Mouse (Mus musculus) lung, embryonic 16.5 days (tissue): ENCODE data around the gene Ago1. TPM values are rescaled to one million over a fixed set of nuclear protein-coding genes. Genes with fewer than 3 reads are reported as not detected.

Source experiments
- ATAC-seq: fragments of 200-750 bp; cut with Nextera tagmentation; 2 replicates; pipeline ENCODE4 v1.8.0; 2017; ENCODE audit warnings: low read depth, mild to moderate bottlenecking, moderate library complexity
- H3K27ac ChIP-seq: fragments of 300-500 bp; sonication (generic); 2 replicates; pipeline ENCODE4 v1.5.1; 2014; ENCODE audit warnings: mild to moderate bottlenecking, control low read depth, low read length
- H3K27me3 ChIP-seq: fragments of 300-500 bp; sonication (generic); 2 replicates; pipeline ENCODE4 v1.6.1; 2014; ENCODE audit warnings: low read depth, low read length, mixed read lengths; ENCODE audit not compliant: control insufficient read depth, insufficient read depth
- H3K36me3 ChIP-seq: fragments of 300-500 bp; sonication (generic); 2 replicates; pipeline ENCODE4 v1.6.1; 2014; ENCODE audit warnings: low read length; ENCODE audit not compliant: control insufficient read depth, insufficient read depth
- H3K4me1 ChIP-seq: fragments of 300-500 bp; sonication (generic); replicated peaks from 2 replicates; pipeline ENCODE4 v1.6.1; 2014; ENCODE audit warnings: low read length, mixed read lengths; ENCODE audit not compliant: control insufficient read depth, insufficient read depth
- H3K4me2 ChIP-seq: fragments of 300-500 bp; sonication (generic); 2 replicates; pipeline ENCODE4 v1.6.1; 2014; ENCODE audit warnings: low read depth, low read length, control low read depth
- H3K4me3 ChIP-seq: fragments of 300-500 bp; sonication (generic); 2 replicates; pipeline ENCODE4 v1.5.1; 2014; ENCODE audit warnings: mild to moderate bottlenecking, low read length, control low read depth
- H3K9ac ChIP-seq: fragments of 300-500 bp; sonication (generic); 2 replicates; pipeline ENCODE4 v1.6.1; 2014; ENCODE audit warnings: low read length, control low read depth
- H3K9me3 ChIP-seq: fragments of 300-500 bp; sonication (generic); 2 replicates; pipeline ENCODE4 v1.6.1; 2016; ENCODE audit warnings: low read length; ENCODE audit not compliant: control insufficient read depth
- WGBS: fragments of 180-500 bp; shearing (Covaris S2); extraction: QIAGEN DNeasy Blood & Tissue Kit; methylation state at CpG from one replicate; pipeline ENCODE4 v1.1.7; 2014; 5-methylcytosine and 5-hydroxymethylcytosine counted together
- polyA plus RNA-seq: library from polyadenylated mRNA; unstranded; fragments of >200 nt; fragmentation: Nextera tagmentation; extraction: Ambion mirVana; gene quantifications from 2 replicates; pipeline ENCODE4 v1.2.1, GENCODE M21; 2015

Ago1 gene
- polyA plus RNA-seq, 1 experiment from 2014 or later = 6.3 TPM

GRCm38 (mm10) chr4:126483874-126484273 is 15.5 kb upstream of the Ago1 start:
- Histone ChIP-seq H3K27ac (no peak overlapping the region), H3K27me3 (no peaks in the 10 kb centered on the region), H3K9ac (no peak overlapping the region), H3K9me3 (no peaks in the 10 kb centered on the region), H3K36me3 (no peaks in the 10 kb centered on the region), H3K4me2 (no peak overlapping the region), H3K4me1 (no peaks in the 10 kb centered on the region), H3K4me3 (no peak overlapping the region)
- WGBS = 83% methylated on average over 3 of the region's 3 CpGs
- no peak for ATAC-seq

GRCm38 (mm10) chr4:126482951-126483350 is 14.6 kb upstream of the Ago1 start:
- Histone ChIP-seq H3K36me3 (no peaks in the 10 kb centered on the region), H3K4me1 (no peaks in the 10 kb centered on the region), H3K9ac (no peak overlapping the region), H3K4me2 (no peak overlapping the region), H3K27ac (no peak overlapping the region), H3K9me3 (no peaks in the 10 kb centered on the region), H3K27me3 (no peaks in the 10 kb centered on the region), H3K4me3 (no peak overlapping the region)
- WGBS = 68% methylated on average over 12 of the region's 12 CpGs
- ATAC-seq = no peak

- no peaks in the 10 kb centered on the region for H3K36me3 ChIP-seq
- H3K4me2 ChIP-seq = no peak overlapping the region
- no peak overlapping the region for H3K4me3 ChIP-seq
- WGBS = 83% methylated on average over 5 of the region's 5 CpGs
- no peak overlapping the region for H3K9ac ChIP-seq
- H3K9me3 ChIP-seq = no peaks in the 10 kb centered on the region
- no peak for ATAC-seq
- H3K27me3 ChIP-seq = no peaks in the 10 kb centered on the region
- no peak overlapping the region for H3K27ac ChIP-seq
- H3K4me1 ChIP-seq = no peaks in the 10 kb centered on the region
These were observed 13.1 kb upstream of the Ago1 start for GRCm38 (mm10) chr4:126481461-126481860.

- 21% methylated on average over 3 of the region's 3 CpGs for whole genome bisulfite sequencing
- H3K4me3 ChIP-seq = no peak overlapping the region
- H3K36me3 ChIP-seq = no peaks in the 10 kb centered on the region
- no peak overlapping the region for H3K27ac ChIP-seq
- ATAC-seq = no peak
- no peaks in the 10 kb centered on the region for H3K4me1 ChIP-seq
- H3K9ac ChIP-seq = no peak overlapping the region
- H3K4me2 ChIP-seq = no peak overlapping the region
- H3K27me3 ChIP-seq = no peaks in the 10 kb centered on the region
- H3K9me3 ChIP-seq = no peaks in the 10 kb centered on the region
These were observed 11.9 kb upstream of the Ago1 start for GRCm38 (mm10) chr4:126480288-126480687.

- Histone ChIP-seq H3K36me3 (no peaks in the 10 kb centered on the region), H3K27me3 (no peaks in the 10 kb centered on the region), H3K4me2 (no peak overlapping the region), H3K9ac (no peak overlapping the region), H3K4me3 (no peak overlapping the region), H3K4me1 (peaks cover 4% of the 10 kb centered on the region), H3K27ac (no peak overlapping the region), H3K9me3 (no peaks in the 10 kb centered on the region)
- ATAC-seq = no peak
- 40% methylated on average over 5 of the region's 5 CpGs for WGBS
These were observed 4.6 kb upstream of the Ago1 start for GRCm38 (mm10) chr4:126473031-126473430.

- Histone ChIP-seq H3K4me1 (peaks cover 30% of the 10 kb centered on the region), H3K4me2 (no peak overlapping the region), H3K27ac (no peak overlapping the region), H3K4me3 (no peak overlapping the region), H3K36me3 (no peaks in the 10 kb centered on the region), H3K27me3 (no peaks in the 10 kb centered on the region), H3K9me3 (no peaks in the 10 kb centered on the region), H3K9ac (no peak overlapping the region)
- WGBS = 33% methylated on average over 1 of the region's 1 CpGs
- ATAC-seq = no peak
These were observed 951 bp upstream of the Ago1 start for GRCm38 (mm10) chr4:126469334-126469733.

GRCm38 (mm10) chr4:126468925-126469324 is 542 bp upstream of the Ago1 start:
- 6% methylated on average over 8 of the region's 8 CpGs for WGBS

GRCm38 (mm10) chr4:126467721-126468284 is 580 bp downstream of the Ago1 start:
- Histone ChIP-seq H3K36me3 (no peaks in the 10 kb centered on the region), H3K27ac (peak overlapping the region; percentile 93), H3K9ac (peak overlapping the region; percentile 95), H3K4me1 (peaks cover 30% of the 10 kb centered on the region), H3K4me3 (peak overlapping the region; percentile 99), H3K9me3 (no peaks in the 10 kb centered on the region), H3K27me3 (no peaks in the 10 kb centered on the region), H3K4me2 (peak overlapping the region; percentile 77)
- WGBS = 0% methylated on average over 25 of the region's 25 CpGs
- ATAC-seq = peak; percentile 79

More at GRCm38 (mm10) chr4:126468925-126469324, 542 bp upstream of the Ago1 start:
- Histone ChIP-seq H3K4me3 (peak overlapping the region; percentile 99), H3K27me3 (no peaks in the 10 kb centered on the region), H3K4me1 (peaks cover 30% of the 10 kb centered on the region), H3K27ac (peak overlapping the region; percentile 55), H3K9me3 (no peaks in the 10 kb centered on the region), H3K4me2 (peak overlapping the region; percentile 77), H3K9ac (peak overlapping the region; percentile 64), H3K36me3 (no peaks in the 10 kb centered on the region)
- ATAC-seq = no peak

- Histone ChIP-seq H3K4me3 (no peak overlapping the region), H3K9ac (peak overlapping the region; percentile 17; the same call in 1 of the 2 replicates), H3K27me3 (no peaks in the 10 kb centered on the region), H3K4me2 (peak overlapping the region; percentile 77), H3K27ac (peak overlapping the region; percentile 55), H3K4me1 (peaks cover 30% of the 10 kb centered on the region), H3K36me3 (no peaks in the 10 kb centered on the region), H3K9me3 (no peaks in the 10 kb centered on the region)
- WGBS = 30% methylated on average over 8 of the region's 8 CpGs
- ATAC-seq = no peak
These were observed 2.1 kb downstream of the Ago1 start for GRCm38 (mm10) chr4:126466251-126466750.
